Mouse (Mus musculus): ENCODE measurements around the gene Ntpcr. TPM values are rescaled to one million over a fixed set of nuclear protein-coding genes. Genes with fewer than 3 reads are reported as not detected.

Ntpcr gene
- polyA plus RNA-seq, 1 experiment, result 9.6 TPM

DNA sequence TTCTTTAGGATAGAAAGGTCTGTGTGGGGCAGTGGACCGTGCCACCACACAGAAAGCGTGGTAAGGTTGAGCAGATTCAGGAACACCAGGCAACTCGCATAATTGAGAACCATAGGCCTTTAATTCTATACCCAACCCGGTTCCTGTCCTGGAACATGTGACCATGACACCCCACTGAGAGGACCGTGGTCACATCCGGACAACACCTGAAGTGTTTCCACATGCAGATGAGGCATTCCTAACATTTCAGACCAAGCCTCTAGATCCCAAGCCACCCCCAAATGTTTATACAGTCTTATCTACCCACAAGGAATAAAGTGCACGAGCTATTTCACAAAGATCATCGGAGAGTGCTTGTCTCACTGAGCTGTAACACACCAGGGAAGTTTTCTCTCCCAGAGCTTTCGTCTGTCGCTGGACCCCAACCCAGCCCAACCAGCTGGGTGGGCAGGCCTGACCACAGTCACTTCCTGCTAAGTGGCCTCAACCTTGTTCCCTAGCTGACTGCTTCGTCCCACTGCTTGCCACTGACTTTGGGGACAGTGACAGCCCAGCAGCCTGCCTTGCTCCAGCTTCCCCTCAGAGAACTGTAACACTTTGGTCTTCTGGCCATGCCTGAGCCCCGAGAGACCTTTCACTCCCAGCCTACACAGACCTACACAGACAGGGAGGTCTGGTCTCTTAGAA lies 47.9 kb downstream of the Ntpcr start:
- no peak overlapping the region for H3K27ac ChIP-seq (replicated peaks; ENCODE audit: low read depth, low read length)
- H3K4me1 ChIP-seq (ENCODE audit: control insufficient read depth, insufficient read depth, insufficient read length, low read length), result no peaks in the 10 kb centered on the region
- no peak overlapping the region for H3K4me3 ChIP-seq (ENCODE audit: insufficient read depth, low read depth, low read length)

DNA sequence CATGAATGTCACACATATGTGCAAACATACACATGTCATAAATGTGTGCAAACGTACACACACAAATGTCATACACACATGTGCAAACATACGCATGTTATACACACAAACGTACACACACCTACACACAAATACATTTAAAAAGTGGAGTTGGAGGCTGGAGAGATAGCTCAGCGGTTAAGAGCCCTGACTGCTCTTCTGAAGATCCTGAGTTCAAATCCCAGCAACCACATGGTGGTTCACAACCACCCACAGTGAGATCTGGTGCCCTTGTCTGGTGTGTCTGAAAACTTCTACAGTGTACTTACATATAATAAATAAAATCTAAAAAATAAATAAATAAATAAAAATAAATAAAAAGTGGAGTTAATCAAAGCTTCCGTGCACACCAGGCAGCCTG lies 49.2 kb downstream of the Ntpcr start:
- H3K27ac ChIP-seq (replicated peaks; ENCODE audit: low read depth, low read length), result no peak overlapping the region
- H3K4me3 ChIP-seq (ENCODE audit: insufficient read depth, low read depth, low read length), result no peak overlapping the region
- no peaks in the 10 kb centered on the region for H3K4me1 ChIP-seq (ENCODE audit: control insufficient read depth, insufficient read depth, insufficient read length, low read length)

DNA sequence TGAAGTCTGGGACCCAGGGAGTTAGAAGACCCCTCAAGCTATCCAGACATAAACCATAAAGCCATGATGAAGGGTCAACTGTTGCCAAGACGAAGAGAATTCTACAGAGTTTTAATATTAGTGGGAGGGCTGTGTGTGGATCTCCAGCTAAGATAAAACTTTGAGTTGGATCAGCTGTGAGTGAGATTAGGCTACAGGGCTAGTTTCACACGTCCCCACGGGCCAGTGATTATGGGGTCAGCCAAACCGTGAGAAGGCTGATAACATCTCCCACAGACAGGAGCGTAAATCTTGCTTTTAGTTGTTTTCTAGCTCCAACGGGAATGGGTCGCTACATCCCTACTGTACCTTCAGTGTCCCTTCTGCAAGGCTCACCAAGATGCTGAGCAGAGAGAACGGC lies 49.9 kb downstream of the Ntpcr start:
- Histone ChIP-seq H3K27ac (replicated peaks; ENCODE audit: low read depth, low read length) (no peak overlapping the region), H3K4me1 (ENCODE audit: control insufficient read depth, insufficient read depth, insufficient read length, low read length) (no peaks in the 10 kb centered on the region), H3K4me3 (ENCODE audit: insufficient read depth, low read depth, low read length) (no peak overlapping the region)

DNA sequence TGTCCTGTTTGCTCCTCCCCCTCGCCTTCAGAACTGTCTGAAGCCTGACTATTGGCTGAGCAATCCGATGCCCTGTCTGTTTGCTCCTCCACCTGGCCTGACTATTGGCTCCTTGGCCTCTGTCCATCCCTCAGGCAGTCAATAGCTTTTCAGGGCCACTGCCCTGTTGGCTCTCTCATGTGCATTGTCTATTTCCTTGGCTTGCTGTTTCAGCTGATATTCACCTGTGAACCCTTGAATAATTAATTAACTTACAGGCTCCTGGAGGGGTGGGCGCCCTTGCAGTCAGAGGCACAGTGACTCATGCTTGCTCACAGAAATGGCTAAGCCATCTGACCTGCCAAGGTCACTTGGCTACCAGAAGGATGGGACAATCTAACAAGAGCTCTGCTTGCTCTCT lies 52.4 kb downstream of the Ntpcr start:
- no peaks in the 10 kb centered on the region for H3K4me1 ChIP-seq (ENCODE audit: control insufficient read depth, insufficient read depth, insufficient read length, low read length)
- no peak overlapping the region for H3K27ac ChIP-seq (replicated peaks; ENCODE audit: low read depth, low read length)
- H3K4me3 ChIP-seq (ENCODE audit: insufficient read depth, low read depth, low read length), result no peak overlapping the region

DNA sequence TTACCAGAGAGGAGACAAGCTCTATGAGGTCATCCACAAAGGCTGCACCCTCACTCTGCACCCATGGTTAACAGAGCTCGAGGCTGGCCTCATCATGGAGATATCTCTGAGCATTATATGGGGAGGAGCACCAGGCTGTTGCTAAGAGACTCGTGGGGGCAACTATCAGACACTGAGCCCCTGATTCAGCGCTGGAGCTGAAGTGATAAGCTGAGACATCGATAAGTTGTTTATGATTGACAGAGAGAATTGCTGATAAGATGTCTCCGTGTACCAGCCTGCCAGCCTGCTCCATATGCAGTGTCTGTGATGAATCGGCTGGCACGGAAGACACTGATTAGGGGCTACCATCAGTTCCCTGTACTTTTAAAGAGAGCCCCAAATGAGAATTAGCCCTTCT lies 57.1 kb downstream of the Ntpcr start:
- H3K4me1 ChIP-seq (ENCODE audit: control insufficient read depth, insufficient read depth, insufficient read length, low read length), result no peaks in the 10 kb centered on the region
- no peak overlapping the region for H3K27ac ChIP-seq (replicated peaks; ENCODE audit: low read depth, low read length)
- no peak overlapping the region for H3K4me3 ChIP-seq (ENCODE audit: insufficient read depth, low read depth, low read length)

DNA sequence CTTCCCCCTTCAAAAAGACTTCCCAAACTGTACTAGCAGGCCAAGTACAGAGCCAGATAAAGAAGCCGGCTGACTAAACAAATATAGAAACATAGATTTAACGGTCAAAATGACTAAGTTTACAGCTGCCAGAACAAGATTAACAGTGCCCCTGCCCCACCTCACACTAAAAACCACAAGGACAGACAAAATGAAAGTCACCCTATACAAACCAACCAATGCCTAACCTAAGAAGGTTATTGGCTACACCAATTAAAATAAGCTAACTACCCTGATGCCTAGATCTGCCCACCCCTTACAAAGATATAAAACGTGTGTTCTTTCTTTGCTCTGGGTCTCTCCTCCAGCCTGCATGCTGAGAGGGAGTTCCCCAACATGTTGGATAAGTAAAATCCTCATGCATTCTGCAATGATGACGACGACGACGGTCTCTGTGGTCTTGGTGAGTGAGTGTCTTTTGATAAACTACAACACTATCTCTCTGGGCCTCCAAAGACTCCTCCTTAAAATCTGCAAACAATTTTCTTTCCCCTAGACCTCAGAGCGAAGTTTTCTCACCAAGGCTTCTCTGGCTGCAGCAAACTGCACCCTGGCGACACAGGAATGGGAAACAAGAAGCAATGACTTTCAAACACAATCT lies 63.2 kb downstream of the Ntpcr start:
- Histone ChIP-seq H3K27ac (replicated peaks; ENCODE audit: low read depth, low read length) (no peak overlapping the region), H3K4me1 (ENCODE audit: control insufficient read depth, insufficient read depth, insufficient read length, low read length) (no peaks in the 10 kb centered on the region), H3K4me3 (ENCODE audit: insufficient read depth, low read depth, low read length) (no peak overlapping the region)

DNA sequence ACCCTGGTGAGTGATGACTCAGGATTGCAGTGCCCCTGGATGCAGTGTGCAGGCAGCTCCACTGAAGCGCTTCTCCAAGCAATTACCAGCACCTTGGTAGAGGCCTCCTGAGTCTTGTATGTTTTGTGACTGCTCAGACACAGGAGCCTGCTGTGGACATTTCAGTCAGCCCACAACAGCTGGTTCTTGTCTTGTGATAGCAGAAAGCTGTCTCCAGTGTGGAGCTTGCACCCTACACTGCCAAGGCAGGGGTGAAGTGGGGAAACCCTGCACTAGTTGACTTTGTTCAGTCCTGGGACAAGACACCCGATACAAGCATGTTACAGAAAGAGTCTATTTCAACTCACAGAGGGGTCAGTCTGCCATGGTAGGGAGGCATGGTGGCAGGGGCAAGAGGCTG lies 65.6 kb downstream of the Ntpcr start:
- Histone ChIP-seq H3K4me1 (ENCODE audit: control insufficient read depth, insufficient read depth, insufficient read length, low read length) (no peaks in the 10 kb centered on the region), H3K4me3 (ENCODE audit: insufficient read depth, low read depth, low read length) (no peak overlapping the region), H3K27ac (replicated peaks; ENCODE audit: low read depth, low read length) (no peak overlapping the region)

DNA sequence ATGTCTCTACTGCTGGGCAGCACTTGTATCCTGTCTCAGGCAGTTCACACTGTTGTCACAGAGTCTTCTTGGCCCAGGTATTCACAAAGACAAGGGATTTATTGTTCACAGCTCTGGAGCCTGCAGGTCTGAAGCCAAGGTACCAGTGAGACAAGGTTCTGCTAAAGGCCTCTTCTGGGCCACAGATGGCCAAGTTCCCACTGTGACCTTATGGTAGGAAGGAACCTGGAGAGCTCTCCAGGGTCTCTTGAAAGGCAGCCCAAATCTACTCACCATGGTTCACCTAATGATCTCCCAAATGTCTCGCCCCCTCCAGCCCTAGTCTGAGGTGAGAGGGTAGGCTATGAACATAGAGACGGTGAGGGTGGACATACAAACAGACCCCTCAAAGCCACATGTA lies 67.2 kb downstream of the Ntpcr start:
- Histone ChIP-seq H3K4me1 (ENCODE audit: control insufficient read depth, insufficient read depth, insufficient read length, low read length) (no peaks in the 10 kb centered on the region), H3K27ac (replicated peaks; ENCODE audit: low read depth, low read length) (no peak overlapping the region), H3K4me3 (ENCODE audit: insufficient read depth, low read depth, low read length) (no peak overlapping the region)

Other genes starting within 250 kb of the Ntpcr start
- gene Sipa1l2, start 160.2 kb upstream of the Ntpcr start, polyA plus RNA-seq (2012; ENCODE audit: insufficient read depth, insufficient read length, missing spikeins), result 2.4 and 3.5 TPM in 2 replicates
- 0.48 and 0.75 TPM in 2 replicates for gene Map10, start 60.1 kb upstream of the Ntpcr start, polyA plus RNA-seq (2012; ENCODE audit: insufficient read depth, insufficient read length, missing spikeins)
- gene Pcnx2, start 168.4 kb downstream of the Ntpcr start, polyA plus RNA-seq (2012; ENCODE audit: insufficient read depth, insufficient read length, missing spikeins), result not detected in 2 replicates
- not detected in 2 replicates for gene Map3k21, start 180.5 kb downstream of the Ntpcr start, polyA plus RNA-seq (2012; ENCODE audit: insufficient read depth, insufficient read length, missing spikeins)

Measured in brown adipose tissue, adult 24 weeks (tissue).